Mouse (Mus musculus) hindbrain, embryonic 12.5 days (tissue): ENCODE results near the gene Tmc3. TPM values are rescaled to one million over a fixed set of nuclear protein-coding genes. Genes with fewer than 3 reads are reported as not detected.

ENCODE experiments used
- ATAC-seq: fragments of 200-750 bp; cut with Nextera tagmentation; 2 replicates; pipeline ENCODE4 v1.8.0; 2017; ENCODE audit warnings: moderate TSS enrichment; ENCODE audit not compliant: low FRiP score
- H3K27ac ChIP-seq: fragments of 300-500 bp; sonication (generic); 2 replicates; pipeline ENCODE4 v1.5.1; 2016; ENCODE audit warnings: mild to moderate bottlenecking
- H3K27me3 ChIP-seq: fragments of 300-500 bp; sonication (generic); 2 replicates; pipeline ENCODE4 v1.6.1; 2016; ENCODE audit warnings: mild to moderate bottlenecking
- H3K36me3 ChIP-seq: fragments of 300-500 bp; sonication (generic); 2 replicates; pipeline ENCODE4 v1.6.1; 2016; ENCODE audit warnings: mild to moderate bottlenecking
- H3K4me1 ChIP-seq: fragments of 300-500 bp; sonication (generic); 2 replicates; pipeline ENCODE4 v1.6.1; 2016
- H3K4me2 ChIP-seq: fragments of 300-500 bp; sonication (generic); replicated peaks from 2 replicates; pipeline ENCODE4 v1.6.1; 2016; ENCODE audit warnings: mild to moderate bottlenecking
- H3K4me3 ChIP-seq: fragments of 300-500 bp; sonication (generic); 2 replicates; pipeline ENCODE4 v1.5.1; 2016; ENCODE audit warnings: mild to moderate bottlenecking
- H3K9ac ChIP-seq: fragments of 300-500 bp; sonication (generic); 2 replicates; pipeline ENCODE4 v1.6.1; 2016; ENCODE audit warnings: mild to moderate bottlenecking, moderate library complexity
- H3K9me3 ChIP-seq: fragments of 300-500 bp; sonication (generic); replicated peaks from 2 replicates; pipeline ENCODE4 v1.6.1; 2016; ENCODE audit warnings: mild to moderate bottlenecking
- WGBS: fragments of 180-500 bp; shearing (Covaris S2); methylation state at CpG from one replicate; pipeline ENCODE4 v1.1.7; 2016; 5-methylcytosine and 5-hydroxymethylcytosine counted together
- polyA plus RNA-seq: library from polyadenylated mRNA; unstranded; fragments of >200 nt; fragmentation: Nextera tagmentation; extraction: Ambion mirVana; gene quantifications from 2 replicates; pipeline ENCODE4 v1.2.1, GENCODE M21; 2016

Gene Tmc3
- polyA plus RNA-seq, 1 experiment from 2014 or later, result 0.26 TPM

DNA sequence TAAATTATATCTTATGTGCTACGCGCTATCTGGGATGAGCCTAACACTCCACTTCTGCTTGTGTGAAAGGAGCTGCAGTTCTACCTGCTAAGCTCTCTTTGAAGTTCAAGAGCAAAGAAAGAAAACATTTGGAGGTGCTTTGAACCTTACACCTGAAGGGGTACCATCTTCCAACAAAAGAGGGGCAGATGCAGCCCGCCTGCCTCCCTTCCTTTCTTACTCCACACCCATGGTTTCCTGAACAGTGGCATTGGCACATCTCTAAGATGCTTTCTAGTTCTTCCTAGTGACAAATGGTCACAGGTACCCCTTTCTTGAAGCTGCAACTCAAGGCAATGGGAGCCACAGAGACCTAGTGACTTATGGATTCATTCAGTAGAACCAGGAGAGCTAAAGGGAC, 77.0 kb downstream of the Tmc3 start:
- H3K4me3 ChIP-seq, result no peak overlapping the region
- H3K9me3 ChIP-seq, result no peaks in the 10 kb centered on the region
- WGBS, result 95% methylated on average over 3 of the region's 3 CpGs
- no peak overlapping the region for H3K27ac ChIP-seq
- H3K4me1 ChIP-seq, result no peaks in the 10 kb centered on the region
- H3K36me3 ChIP-seq, result no peaks in the 10 kb centered on the region
- no peaks in the 10 kb centered on the region for H3K27me3 ChIP-seq
- H3K4me2 ChIP-seq, result no peak overlapping the region
- no peak overlapping the region for H3K9ac ChIP-seq
- ATAC-seq, result no peak

DNA sequence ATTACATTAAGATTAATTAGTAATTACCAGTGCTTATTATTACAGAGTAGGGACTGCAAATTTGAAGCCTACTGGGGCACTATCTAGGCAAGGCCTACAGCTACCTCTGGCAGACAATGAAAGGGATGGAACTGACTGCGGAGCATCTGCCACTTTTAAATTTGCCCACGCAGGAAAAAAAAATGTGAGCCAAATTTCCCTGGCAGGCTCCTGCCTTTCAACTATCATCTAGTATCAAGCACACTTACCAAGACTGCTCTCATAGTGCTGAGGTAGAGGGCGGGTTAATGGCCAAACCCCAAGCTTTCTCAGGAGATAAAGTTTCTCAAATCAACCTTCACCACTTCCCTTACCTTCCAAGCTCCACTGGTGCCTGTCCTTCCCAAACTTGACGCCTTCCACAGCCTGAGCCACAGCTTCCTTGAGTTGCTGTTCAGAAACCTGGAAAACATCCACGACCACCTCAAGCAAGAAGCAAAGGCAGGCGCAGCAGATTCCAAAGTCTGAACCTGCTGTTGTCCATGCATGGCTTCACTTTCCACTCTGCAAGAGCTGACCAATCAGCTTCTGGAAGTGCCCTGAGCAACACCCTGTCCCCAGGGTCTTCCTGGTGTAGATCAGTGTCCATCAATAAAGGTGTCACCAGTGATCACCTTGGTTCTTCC, 78.1 kb downstream of the Tmc3 start:
- Histone ChIP-seq H3K4me2 (no peak overlapping the region), H3K36me3 (no peaks in the 10 kb centered on the region), H3K27me3 (no peaks in the 10 kb centered on the region), H3K4me1 (no peaks in the 10 kb centered on the region), H3K4me3 (no peak overlapping the region), H3K9ac (no peak overlapping the region), H3K9me3 (no peaks in the 10 kb centered on the region), H3K27ac (no peak overlapping the region)
- ATAC-seq, result no peak
- 88% methylated on average over 6 of the region's 6 CpGs for WGBS

DNA sequence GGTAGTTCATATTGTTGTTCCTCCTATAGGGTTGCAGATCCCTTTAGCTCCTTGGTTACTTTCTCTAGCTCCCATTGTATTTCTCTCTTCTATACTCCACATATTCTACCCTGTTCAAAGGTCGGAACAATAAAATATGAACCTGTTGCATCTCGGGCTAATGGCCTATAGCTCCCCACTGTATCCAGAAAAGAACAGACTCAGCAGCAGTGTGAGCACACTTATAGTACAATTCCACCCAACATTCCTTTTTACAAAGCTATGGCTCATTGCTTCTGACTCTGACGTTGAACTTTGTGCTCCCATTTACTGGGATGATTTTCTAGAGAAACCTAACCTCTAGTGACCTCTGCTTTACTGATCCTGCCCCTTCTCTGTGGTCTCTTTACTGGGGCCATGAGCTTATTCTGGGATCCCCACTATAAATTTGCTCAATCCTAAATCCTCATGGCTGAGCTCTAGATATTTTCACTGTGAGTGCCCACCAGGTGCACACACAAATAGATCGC, 81.4 kb downstream of the Tmc3 start:
- H3K27ac ChIP-seq, result no peak overlapping the region
- no peaks in the 10 kb centered on the region for H3K9me3 ChIP-seq
- ATAC-seq, result no peak
- no peaks in the 10 kb centered on the region for H3K4me1 ChIP-seq
- no peaks in the 10 kb centered on the region for H3K27me3 ChIP-seq
- H3K36me3 ChIP-seq, result no peaks in the 10 kb centered on the region
- 91% methylated on average over 4 of the region's 4 CpGs for WGBS
- no peak overlapping the region for H3K4me2 ChIP-seq
- no peak overlapping the region for H3K4me3 ChIP-seq
- no peak overlapping the region for H3K9ac ChIP-seq

DNA sequence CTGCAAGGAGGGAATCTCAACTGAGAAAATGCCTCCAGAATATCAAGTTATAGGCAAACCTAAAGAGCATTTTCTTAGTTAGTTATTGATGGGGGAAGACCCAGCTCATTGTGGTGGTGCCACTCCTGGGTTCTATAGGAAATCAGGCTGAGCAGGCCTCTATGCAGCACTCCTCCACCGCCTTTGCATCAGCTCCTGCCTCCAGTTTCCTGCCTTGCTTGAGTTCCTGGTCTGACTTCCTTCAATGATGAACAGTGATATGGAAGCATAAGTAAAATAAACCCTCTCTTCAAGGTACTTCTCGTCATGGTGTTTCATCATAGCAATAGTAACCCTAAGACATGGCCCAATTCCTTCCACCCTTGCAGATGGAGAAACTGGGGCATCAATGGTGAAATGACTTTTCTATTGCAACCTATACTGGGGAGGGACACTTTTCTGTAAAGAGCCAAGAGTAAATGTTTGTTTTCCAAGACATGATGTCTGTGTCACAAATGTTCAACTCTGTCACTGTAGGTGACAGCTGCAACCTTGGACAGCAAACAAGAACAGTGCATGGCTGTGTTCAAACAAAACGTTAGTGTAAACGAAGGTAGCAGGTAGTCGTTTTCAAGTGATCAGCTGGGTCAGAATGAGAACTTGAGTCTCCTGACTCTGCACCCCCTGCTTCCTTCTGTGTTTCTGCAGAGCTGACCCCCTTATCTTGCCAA, 83.4 kb downstream of the Tmc3 start:
- no peaks in the 10 kb centered on the region for H3K4me1 ChIP-seq
- H3K4me2 ChIP-seq, result no peak overlapping the region
- H3K27me3 ChIP-seq, result no peaks in the 10 kb centered on the region
- no peaks in the 10 kb centered on the region for H3K36me3 ChIP-seq
- H3K9ac ChIP-seq, result no peak overlapping the region
- H3K27ac ChIP-seq, result no peak overlapping the region
- no peaks in the 10 kb centered on the region for H3K9me3 ChIP-seq
- no peak overlapping the region for H3K4me3 ChIP-seq
- WGBS, result 83% methylated on average over 5 of the region's 5 CpGs
- no peak for ATAC-seq

GRCm38 (mm10) chr7:83668724-83669123, 84.0 kb downstream of the Tmc3 start:
- ATAC-seq, result no peak

DNA sequence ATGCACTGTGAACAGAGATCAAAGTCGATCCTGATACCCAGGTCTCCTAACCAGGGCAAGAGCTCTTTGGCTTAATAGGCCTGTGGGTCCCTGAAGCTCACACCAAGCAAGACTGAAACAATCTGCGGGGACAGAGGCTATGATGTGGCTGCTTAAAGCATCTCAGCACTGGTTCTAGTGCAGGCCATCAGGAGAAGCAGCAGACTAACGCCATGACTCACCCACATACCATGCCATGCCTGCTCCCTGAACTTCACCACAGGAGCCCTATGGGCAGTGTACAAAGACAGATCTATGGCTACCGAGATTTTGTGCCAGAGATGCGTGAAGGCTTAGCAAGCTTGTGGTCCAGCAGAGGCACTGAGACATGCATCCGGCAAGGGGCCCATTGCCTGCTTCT, 86.8 kb downstream of the Tmc3 start:
- H3K4me2 ChIP-seq, result no peak overlapping the region
- ATAC-seq, result no peak
- no peak overlapping the region for H3K4me3 ChIP-seq
- H3K4me1 ChIP-seq, result no peaks in the 10 kb centered on the region
- no peak overlapping the region for H3K27ac ChIP-seq
- no peaks in the 10 kb centered on the region for H3K27me3 ChIP-seq
- H3K9ac ChIP-seq, result no peak overlapping the region
- 0 out of 2 replicates have a peak, but pooled peaks cover 5% of the 10 kb centered on the region for H3K9me3 ChIP-seq
- 89% methylated on average over 6 of the region's 6 CpGs for WGBS
- H3K36me3 ChIP-seq, result no peaks in the 10 kb centered on the region

More at GRCm38 (mm10) chr7:83668724-83669123, 84.0 kb downstream of the Tmc3 start:
- Histone ChIP-seq H3K27me3 (no peaks in the 10 kb centered on the region), H3K4me1 (no peaks in the 10 kb centered on the region), H3K9ac (no peak overlapping the region), H3K4me3 (no peak overlapping the region), H3K4me2 (no peak overlapping the region), H3K9me3 (no peaks in the 10 kb centered on the region), H3K36me3 (no peaks in the 10 kb centered on the region), H3K27ac (no peak overlapping the region)
- 12% methylated on average over 1 of the region's 1 CpGs for whole genome bisulfite sequencing

Other genes with a start within 250 kb of the Tmc3 start
- 11.6 and 12.9 TPM in 2 replicates for gene Stard5, start 47.0 kb downstream of the Tmc3 start, polyA plus RNA-seq
- 1.9 and 2.0 TPM in 2 replicates for gene Il16, start 160.8 kb downstream of the Tmc3 start, polyA plus RNA-seq
- gene Cfap161, start 210.0 kb downstream of the Tmc3 start, polyA plus RNA-seq, result 0.94 and 1.0 TPM in 2 replicates